Mouse (Mus musculus) thymus, adult 2 months (tissue): ENCODE measurements at regions not wholly inside any gene's neighbourhood (a gene's known extent, or its start where the extent isn't known, plus 50 kb on each side); places are given as distances from the start of the nearest gene placed in this dataset.

Source experiments
- CTCF ChIP-seq: fragments of 200-500 bp; IDR thresholded peaks from 2 replicates; pipeline ENCODE4 v1.5.1; 2012; ENCODE audit warnings: mild to moderate bottlenecking, control low read depth, low read length, moderate library complexity, borderline replicate concordance; ENCODE audit not compliant: control insufficient read depth, poor library complexity, insufficient read depth; ENCODE audit errors: extremely low read depth
- POLR2A ChIP-seq: fragments of 200-500 bp; IDR thresholded peaks from 2 replicates; pipeline ENCODE4 v1.6.1; 2012; ENCODE audit warnings: mild to moderate bottlenecking, low read length, control low read depth, moderate library complexity; ENCODE audit not compliant: control insufficient read depth, poor library complexity, insufficient read depth; ENCODE audit errors: extremely low read depth

DNA sequence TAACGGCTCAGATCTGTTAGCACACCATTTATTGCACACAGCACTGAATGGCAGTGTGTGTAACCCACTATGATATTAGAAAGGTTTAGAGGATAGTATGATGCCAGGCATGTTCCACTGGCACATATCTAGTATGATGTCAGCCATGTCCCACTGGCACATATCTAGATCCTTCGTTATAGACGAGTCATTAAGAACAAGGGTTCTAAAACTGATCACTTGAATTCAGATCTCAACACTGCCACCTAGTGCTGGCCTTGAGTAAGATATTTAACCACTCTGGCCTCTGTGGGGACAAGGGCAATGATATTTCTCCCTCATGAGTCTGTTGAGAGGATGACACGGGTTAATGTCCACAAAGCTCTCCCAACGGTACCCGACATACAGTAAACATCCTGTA, 78.0 kb downstream of the Rwdd3 start:
- TF ChIP-seq POLR2A (no peak), CTCF (no peak)
